Mouse (Mus musculus): ENCODE results near the gene Zfp706.

- TF ChIP-seq HCFC1 (IDR thresholded peaks at IDR 0.05; ENCODE audit: borderline replicate concordance, insufficient read depth, low read length) = no peak
- TF ChIP-seq ZNF384 (IDR thresholded peaks at IDR 0.05; ENCODE audit: low read depth, low read length) = no peak
- TF ChIP-seq MAFK (IDR thresholded peaks at IDR 0.05; ENCODE audit: insufficient read depth, low read depth, low read length) = no peak
- no peak for TF ChIP-seq CHD2 (IDR thresholded peaks at IDR 0.05; ENCODE audit: low read depth, low read length)
- no peak for TF ChIP-seq ZC3H11A (IDR thresholded peaks at IDR 0.05; ENCODE audit: borderline replicate concordance, low read depth, low read length)
These were observed 26.6 kb upstream of the Zfp706 start for GRCm38 (mm10) chr15:37034155-37034554.

All from ES-E14 (cell line).